Mouse (Mus musculus): ENCODE measurements around the gene Tshz2.

Tshz2 gene

DNA sequence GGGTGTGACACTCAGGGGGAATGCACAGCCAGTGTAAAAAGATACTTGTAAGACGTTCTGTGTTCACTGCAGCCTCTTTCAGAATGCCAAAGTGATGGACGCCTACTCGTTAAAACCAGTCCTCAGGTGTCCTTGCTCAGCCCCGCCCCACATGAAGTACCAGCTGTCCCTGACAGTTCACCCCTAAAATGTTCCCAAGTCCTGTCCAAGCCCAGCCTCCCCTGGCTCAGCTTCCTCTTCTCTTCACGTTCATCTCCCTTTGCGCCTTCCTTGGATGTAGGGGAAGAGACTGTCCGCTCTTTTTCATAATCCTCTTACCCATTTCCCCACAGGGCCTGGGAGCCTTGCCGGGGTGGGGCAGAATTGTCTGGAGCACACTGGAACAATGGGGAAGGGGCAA lies 374.0 kb downstream of the Tshz2 start:
- peak; percentile 67 for DNase-seq (ENCODE audit: low spot score)

DNA sequence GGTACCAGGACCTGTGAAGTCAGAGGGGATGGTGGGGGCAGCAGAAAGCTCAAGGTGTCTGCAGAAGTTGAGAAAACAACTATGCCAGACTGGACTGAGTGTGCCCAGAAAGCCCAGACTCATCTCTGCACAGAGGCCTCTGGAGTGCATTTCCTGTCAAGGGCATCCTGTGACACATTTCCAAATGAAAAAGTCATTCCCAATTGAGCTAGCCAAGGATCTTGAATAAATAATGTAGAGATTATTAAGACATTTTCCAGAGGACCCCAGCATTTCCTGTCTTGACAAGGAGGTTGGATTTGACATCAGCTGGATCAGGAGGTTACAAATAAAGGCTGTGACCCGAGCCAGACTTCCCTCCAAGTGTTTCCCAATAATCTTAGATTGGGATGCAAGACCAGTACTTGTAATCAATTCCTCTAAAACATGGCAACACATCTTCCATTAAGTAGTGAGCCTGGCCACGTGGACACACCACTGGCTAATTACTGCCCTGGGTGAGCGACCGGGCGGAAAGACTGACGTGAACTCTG lies 374.7 kb downstream of the Tshz2 start:
- no peak for DNase-seq (ENCODE audit: low spot score)

- DNase-seq (ENCODE audit: low spot score): no peak
Measured at GRCm38 (mm10) chr2:170009729-170010128, 376.9 kb downstream of the Tshz2 start.

DNA sequence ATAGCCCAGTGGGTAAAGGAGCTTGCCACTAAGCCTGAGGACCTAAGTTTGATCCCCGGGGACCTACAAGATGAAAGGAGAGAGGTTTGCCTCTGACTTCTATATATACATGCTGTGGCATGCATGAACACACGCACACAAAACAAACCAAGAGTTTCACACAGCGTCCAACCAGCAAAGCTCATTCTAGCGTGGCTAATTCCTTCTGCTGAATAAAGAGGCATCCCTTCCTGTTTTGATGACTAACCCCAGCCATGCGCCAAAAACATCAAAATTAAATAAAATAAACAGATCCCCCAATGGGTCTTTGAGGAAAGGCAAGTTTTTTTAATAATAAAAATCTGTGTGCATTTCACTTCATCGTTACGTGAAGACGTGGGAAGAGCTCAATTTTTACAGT lies 379.0 kb downstream of the Tshz2 start:
- no peak for DNase-seq (ENCODE audit: low spot score)

- no peak for DNase-seq (ENCODE audit: low spot score)
Measured at GRCm38 (mm10) chr2:170017302-170017701, 384.5 kb downstream of the Tshz2 start.

GRCm38 (mm10) chr2:170017926-170018325 lies 385.1 kb downstream of the Tshz2 start:
- no peak for DNase-seq (ENCODE audit: low spot score)

- no peak for DNase-seq (ENCODE audit: low spot score)
Measured at GRCm38 (mm10) chr2:170022953-170023352, 390.1 kb downstream of the Tshz2 start.

DNA sequence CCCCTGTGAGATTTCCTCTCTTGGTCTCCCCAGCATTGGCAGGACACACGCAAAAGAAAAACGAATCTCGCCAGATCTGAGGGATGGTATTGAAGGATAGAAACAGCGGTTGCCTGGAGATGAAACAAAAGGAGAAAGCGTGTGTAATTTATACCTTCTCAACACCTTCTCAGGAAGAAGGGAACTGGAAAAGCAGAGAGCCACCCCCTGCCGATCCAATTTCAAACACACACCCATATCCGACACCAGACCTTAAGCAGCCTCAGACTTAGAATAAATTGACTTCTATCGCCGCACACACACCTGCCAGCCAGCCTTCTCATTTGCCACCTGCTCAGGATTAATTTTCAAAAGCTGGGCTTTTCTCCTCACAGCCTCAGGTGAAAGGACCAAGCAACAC lies 390.9 kb downstream of the Tshz2 start:
- DNase-seq (ENCODE audit: low spot score): no peak

- no peak for DNase-seq (ENCODE audit: low spot score)
Measured at GRCm38 (mm10) chr2:170024939-170025338, 392.1 kb downstream of the Tshz2 start.

DNA sequence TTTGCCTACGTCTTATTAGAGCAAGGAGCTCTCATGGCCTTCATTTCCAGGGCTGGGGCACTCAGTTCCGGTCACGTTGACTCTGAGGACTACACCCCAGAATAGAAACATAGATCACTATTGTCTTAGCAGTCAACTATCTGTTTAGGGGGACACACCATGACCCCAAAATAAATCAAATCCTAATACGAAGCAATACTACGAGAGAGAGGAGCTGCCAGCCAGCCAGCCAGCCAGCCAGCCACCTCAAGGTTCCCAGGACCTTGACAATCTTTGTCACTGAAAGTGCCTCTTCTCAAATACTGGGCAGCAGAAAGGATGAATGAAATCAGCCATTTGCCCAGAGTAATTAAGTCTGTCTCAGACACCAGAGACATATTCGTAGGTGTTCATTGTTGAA lies 393.1 kb downstream of the Tshz2 start:
- DNase-seq (ENCODE audit: low spot score): no peak

- DNase-seq (ENCODE audit: low spot score): no peak
Measured at GRCm38 (mm10) chr2:170027837-170028236, 395.0 kb downstream of the Tshz2 start.

DNA sequence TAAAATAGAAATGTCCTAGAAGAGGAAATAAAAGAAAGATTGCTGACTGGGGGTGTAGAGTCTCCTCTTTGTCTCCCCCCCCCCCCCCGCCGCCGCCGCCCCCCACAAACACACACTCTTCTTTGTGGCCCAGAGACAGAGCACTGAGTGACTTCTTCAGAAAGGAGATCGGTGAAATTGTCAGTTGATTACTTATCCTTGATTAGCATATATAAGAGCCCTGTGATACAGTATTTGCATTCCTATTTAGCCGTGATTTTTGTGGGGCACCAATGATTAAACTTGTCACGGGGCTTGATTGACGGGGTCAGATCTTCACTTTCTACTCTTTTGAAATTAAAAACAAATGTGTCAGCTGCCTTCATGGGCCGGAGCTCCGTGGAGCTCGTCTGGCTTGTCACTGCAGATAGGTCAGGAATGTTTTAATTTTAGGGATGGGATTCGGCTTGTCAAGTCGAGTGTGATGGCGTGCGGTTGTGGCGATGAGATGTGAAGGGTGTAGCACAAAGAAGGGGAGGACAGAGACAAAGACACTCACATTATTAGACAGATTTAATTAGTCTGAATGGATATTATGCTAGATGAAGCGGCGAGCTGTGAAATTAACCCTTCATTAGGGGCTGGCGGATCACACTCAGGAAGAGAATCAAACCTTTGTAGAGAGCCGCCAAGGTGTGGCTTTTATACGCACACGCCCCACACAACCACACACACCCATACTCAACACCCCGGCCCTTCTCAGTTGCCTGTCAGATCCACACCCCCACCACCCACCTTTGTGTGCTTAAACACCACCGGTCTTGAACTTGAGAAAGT lies 395.9 kb downstream of the Tshz2 start:
- no peak for DNase-seq (ENCODE audit: low spot score)

GRCm38 (mm10) chr2:170029304-170029856 lies 396.6 kb downstream of the Tshz2 start:
- DNase-seq (ENCODE audit: low spot score): no peak

GRCm38 (mm10) chr2:170031226-170031625 lies 398.4 kb downstream of the Tshz2 start:
- DNase-seq (ENCODE audit: low spot score): no peak

DNA sequence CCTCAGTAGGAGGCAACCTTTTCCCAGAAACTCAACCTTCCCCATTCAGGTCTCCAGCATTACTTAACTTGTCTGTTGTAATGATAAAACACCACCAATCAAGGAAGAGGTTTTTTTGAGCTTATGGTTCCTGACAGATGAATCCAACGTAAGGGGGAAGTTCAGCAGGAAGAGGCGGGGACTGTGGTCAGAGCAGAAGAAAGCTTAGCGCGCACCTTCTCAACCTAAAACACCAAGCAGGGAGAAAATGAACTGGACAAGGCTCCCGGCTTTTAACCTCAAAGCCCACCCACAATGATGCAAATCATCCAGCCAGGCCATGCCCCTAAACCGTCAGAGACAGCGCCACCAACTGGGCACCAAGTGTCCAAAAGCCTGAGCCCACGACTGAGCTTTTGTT lies 399.1 kb downstream of the Tshz2 start:
- DNase-seq (ENCODE audit: low spot score): no peak

DNA sequence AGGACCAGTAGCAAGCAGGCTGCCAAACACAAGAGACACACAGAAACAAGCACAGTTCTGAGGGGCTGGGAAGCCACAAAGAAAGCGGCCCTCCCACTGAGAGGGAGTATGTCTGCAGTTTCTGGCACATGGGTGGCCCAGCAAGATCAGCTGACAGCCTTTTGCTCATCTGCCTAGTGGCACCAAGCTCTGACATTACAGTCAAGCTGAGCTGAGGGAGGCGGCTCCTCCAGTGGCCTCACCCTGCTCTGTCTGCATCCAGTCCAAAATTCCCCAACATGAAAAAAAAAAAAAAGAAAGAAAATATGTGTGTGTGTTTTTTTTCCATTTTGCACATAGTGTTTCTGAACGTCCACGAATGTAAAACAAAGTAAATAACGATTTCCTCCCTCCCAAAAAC lies 400.4 kb downstream of the Tshz2 start:
- DNase-seq (ENCODE audit: low spot score): no peak

GRCm38 (mm10) chr2:170034794-170035193 lies 402.0 kb downstream of the Tshz2 start:
- no peak for DNase-seq (ENCODE audit: low spot score)

GRCm38 (mm10) chr2:170036791-170037241 lies 404.0 kb downstream of the Tshz2 start:
- DNase-seq (ENCODE audit: low spot score): no peak

DNA sequence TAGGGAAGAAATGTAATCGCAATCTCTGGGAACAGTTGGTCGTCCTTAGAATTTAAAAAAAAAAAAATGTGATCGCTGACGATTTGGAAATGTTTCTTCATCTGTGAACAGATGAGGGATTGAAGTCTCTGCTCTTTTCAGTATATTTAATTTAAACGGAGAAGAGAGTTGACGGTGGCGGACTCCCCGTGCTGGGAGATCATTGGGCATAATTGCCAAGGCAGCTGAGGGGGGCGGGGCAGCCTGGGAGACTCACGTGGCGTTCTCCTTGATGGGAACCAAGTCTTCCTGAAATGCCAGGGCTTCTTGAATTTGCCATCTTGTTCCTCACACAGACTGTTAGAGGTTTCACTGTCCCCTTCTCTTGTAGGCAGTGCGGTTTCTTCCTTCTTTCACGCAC lies 404.5 kb downstream of the Tshz2 start:
- DNase-seq (ENCODE audit: low spot score): peak; percentile 64

DNA sequence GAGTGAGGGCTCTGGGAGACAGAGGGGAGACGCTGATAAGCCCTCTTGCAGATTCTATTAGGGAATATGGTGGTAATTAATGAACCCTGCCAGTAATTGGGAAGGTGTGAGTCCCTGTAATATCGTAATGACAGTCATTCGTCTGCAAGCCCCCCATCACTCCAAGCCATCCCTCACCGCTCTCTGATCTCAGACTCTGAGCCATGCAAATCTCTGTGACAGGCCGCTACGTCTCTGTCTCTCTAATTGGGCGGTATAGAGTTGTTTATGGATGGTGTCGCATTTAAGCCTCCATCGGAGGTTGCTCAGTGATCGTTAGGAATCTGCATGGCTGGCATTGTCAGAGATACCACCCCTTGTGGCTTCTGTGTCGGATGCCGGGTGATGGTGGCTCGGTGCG lies 407.0 kb downstream of the Tshz2 start:
- DNase-seq (ENCODE audit: low spot score): no peak

- DNase-seq (ENCODE audit: low spot score): peak; percentile 72
Measured at GRCm38 (mm10) chr2:170041101-170041500, 408.3 kb downstream of the Tshz2 start.

DNA sequence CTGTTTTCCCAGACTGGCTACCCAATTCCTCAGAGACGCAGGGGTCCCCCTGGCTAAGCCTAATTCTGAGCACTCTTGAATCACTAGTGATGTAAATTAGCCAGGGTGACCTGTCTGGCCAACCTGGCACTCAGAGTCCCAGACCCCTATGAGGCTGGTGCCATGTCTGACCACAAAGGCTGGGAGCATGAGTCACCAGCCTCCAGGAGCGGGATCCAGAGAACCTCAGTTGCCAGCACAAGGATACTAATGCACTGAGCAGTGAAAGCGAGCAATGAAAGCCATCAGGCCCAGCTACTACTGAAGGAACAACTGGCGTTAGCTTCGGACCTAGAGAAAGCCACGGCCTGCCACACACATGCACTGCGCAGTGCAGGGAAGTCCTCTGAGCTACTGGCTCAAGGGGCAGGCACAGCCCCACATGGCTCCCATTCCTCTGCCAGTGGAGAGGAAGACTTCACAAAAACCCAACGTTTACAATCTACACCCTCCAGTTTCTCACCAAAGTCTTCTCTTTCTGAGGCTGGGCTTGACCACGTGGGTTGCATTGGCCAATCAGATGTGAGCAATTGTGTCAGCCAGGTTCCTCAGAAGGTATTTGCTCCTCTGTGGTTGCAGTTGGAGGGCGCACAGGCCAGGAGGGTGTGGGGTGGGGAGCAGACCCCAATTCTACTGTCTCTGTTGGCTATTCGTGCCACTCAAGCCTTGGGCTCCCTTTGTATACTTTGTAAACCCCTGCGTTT lies 409.8 kb downstream of the Tshz2 start:
- no peak for DNase-seq (ENCODE audit: low spot score)

DNA sequence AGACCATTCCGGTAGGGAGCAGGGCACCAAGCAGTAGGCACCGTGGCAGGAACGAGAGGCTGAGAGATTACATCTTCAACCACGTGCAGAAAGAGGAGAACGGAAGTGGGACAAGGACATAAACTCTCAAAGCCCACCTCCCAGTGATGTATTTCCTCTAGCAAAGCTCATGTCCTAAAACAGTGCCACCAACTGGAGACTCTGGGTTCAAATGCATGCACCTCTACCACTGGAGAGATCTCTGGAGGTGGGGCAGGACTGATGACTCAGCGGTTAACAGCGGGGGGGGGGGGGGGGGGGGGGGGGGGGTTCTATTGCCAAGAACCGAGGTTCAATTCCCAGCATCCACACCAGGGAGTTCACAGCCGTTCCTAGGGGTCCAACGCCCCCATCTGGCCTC lies 410.5 kb downstream of the Tshz2 start:
- no peak for DNase-seq (ENCODE audit: low spot score)

Measured in testis, postnatal 10 days (tissue).